Mouse (Mus musculus) MEL (cell line): Measurements from ENCODE around the gene Coro2b. TPM values are rescaled to one million over a fixed set of nuclear protein-coding genes. Genes with fewer than 3 reads are reported as not detected.

Source experiments
- DNase-seq: peaks from one replicate; pipeline ENCODE4 v3.0.0; 2011; ENCODE audit warnings: low read depth, low spot score
- H3K27ac ChIP-seq: 2 replicates; pipeline ENCODE4 v1.5.1; 2012; ENCODE audit warnings: low read depth, mild to moderate bottlenecking, control low read depth, low read length, moderate library complexity; ENCODE audit not compliant: control insufficient read depth
- H3K27me3 ChIP-seq, 2 experiments: fragments of 150-350 bp in 1 of 2; sonication (generic) in 1 of 2; 2 replicates each; pipeline ENCODE4 v1.6.1; 2012; ENCODE audit warnings: low read length in 2 of 2, mild to moderate bottlenecking in 2 of 2, improper control_type of control experiment in 1 of 2, moderate library complexity in 1 of 2; ENCODE audit not compliant: insufficient read depth in 2 of 2, control insufficient read depth in 1 of 2
- H3K36me3 ChIP-seq, 2 experiments: 2 replicates each; pipeline ENCODE4 v1.6.1; 2012 to 2014; ENCODE audit warnings: low read length in 2 of 2, improper control_type of control experiment in 1 of 2, inconsistent platforms in 1 of 2, mild to moderate bottlenecking in 1 of 2; ENCODE audit not compliant: insufficient read depth in 2 of 2, control insufficient read depth in 1 of 2
- H3K4me1 ChIP-seq, 2 experiments: fragments of 150-350 bp in 1 of 2; sonication (generic) in 1 of 2; 2 replicates each; pipeline ENCODE4 v1.6.1; 2012; ENCODE audit warnings: low read length in 2 of 2, improper control_type of control experiment in 1 of 2, mild to moderate bottlenecking in 1 of 2; ENCODE audit not compliant: insufficient read depth in 2 of 2, control insufficient read depth in 1 of 2
- H3K4me3 ChIP-seq, 2 experiments: fragments of 150-350 bp in 1 of 2; sonication (generic) in 1 of 2; 2 replicates each; pipeline ENCODE4 v1.5.1; 2012; ENCODE audit warnings: low read depth in 2 of 2, low read length in 2 of 2, mild to moderate bottlenecking in 2 of 2, moderate library complexity in 2 of 2, control low read depth in 1 of 2, improper control_type of control experiment in 1 of 2; ENCODE audit not compliant: control insufficient read depth in 1 of 2, insufficient read depth in 1 of 2
- H3K79me2 ChIP-seq: 2 replicates; pipeline ENCODE4 v1.6.1; 2012; ENCODE audit warnings: mild to moderate bottlenecking, low read length, moderate library complexity; ENCODE audit not compliant: control insufficient read depth, poor library complexity, insufficient read depth
- H3K9ac ChIP-seq: 2 replicates; pipeline ENCODE4 v1.6.1; 2012; ENCODE audit warnings: low read depth, mild to moderate bottlenecking, control low read depth, low read length, moderate library complexity; ENCODE audit not compliant: control insufficient read depth, poor library complexity, severe bottlenecking
- H3K9me3 ChIP-seq: fragments of 150-350 bp; sonication (generic); replicated peaks from 2 replicates; pipeline ENCODE4 v1.6.1; 2012; ENCODE audit warnings: mild to moderate bottlenecking, low read length, improper control_type of control experiment, moderate library complexity; ENCODE audit not compliant: insufficient read depth
- CHD2 ChIP-seq: IDR thresholded peaks from 2 replicates; pipeline ENCODE4 v1.6.1; 2011; ENCODE audit warnings: low read length, improper control_type of control experiment
- CTCF ChIP-seq, 3 experiments: IDR thresholded peaks in 2 of 3; conservative IDR thresholded peaks in 1 of 3; 2 replicates each; pipeline ENCODE4 v1.5.1; 2011 to 2012; ENCODE audit warnings: low read length in 3 of 3, low read depth in 2 of 3, mild to moderate bottlenecking in 2 of 3, improper control_type of control experiment in 1 of 3, inconsistent platforms in 1 of 3, mixed read lengths in 1 of 3, moderate library complexity in 1 of 3; ENCODE audit not compliant: control insufficient read depth in 1 of 3, insufficient read depth in 1 of 3, poor library complexity in 1 of 3, severe bottlenecking in 1 of 3
- E2F4 ChIP-seq: IDR thresholded peaks from 2 replicates; pipeline ENCODE4 v1.6.1; 2011; ENCODE audit warnings: low read depth, low read length, improper control_type of control experiment, borderline replicate concordance
- ELF1 ChIP-seq: IDR thresholded peaks from 2 replicates; pipeline ENCODE4 v1.6.1; 2014; ENCODE audit warnings: low read depth, mild to moderate bottlenecking, inconsistent platforms, low read length, improper control_type of control experiment, moderate library complexity
- ETS1 ChIP-seq: IDR thresholded peaks from 2 replicates; pipeline ENCODE4 v1.6.1; 2012; ENCODE audit warnings: low read depth, mild to moderate bottlenecking, inconsistent platforms, low read length, improper control_type of control experiment, moderate library complexity
- GATA1 ChIP-seq: IDR thresholded peaks from 2 replicates; pipeline ENCODE4 v1.6.1; 2011; ENCODE audit warnings: low read depth, low read length, improper control_type of control experiment
- HCFC1 ChIP-seq: IDR thresholded peaks from 2 replicates; pipeline ENCODE4 v1.6.1; 2012; ENCODE audit warnings: low read depth, mild to moderate bottlenecking, inconsistent platforms, low read length, improper control_type of control experiment, moderate library complexity
- JUND ChIP-seq: IDR thresholded peaks from 2 replicates; pipeline ENCODE4 v1.6.1; 2011; ENCODE audit warnings: low read depth, mild to moderate bottlenecking, improper control_type of control experiment, low read length
- MAFK ChIP-seq: IDR thresholded peaks from 2 replicates; pipeline ENCODE4 v1.6.1; 2011; ENCODE audit warnings: low read depth, mild to moderate bottlenecking, low read length, improper control_type of control experiment, borderline replicate concordance
- MAX ChIP-seq: IDR thresholded peaks from 2 replicates; pipeline ENCODE4 v1.6.1; 2011; ENCODE audit warnings: low read length, improper control_type of control experiment
- MEF2A ChIP-seq: IDR thresholded peaks from 2 replicates; pipeline ENCODE4 v1.6.1; 2014; ENCODE audit warnings: low read depth, mild to moderate bottlenecking, inconsistent platforms, low read length, improper control_type of control experiment; ENCODE audit not compliant: poor library complexity, insufficient replicate concordance, severe bottlenecking; ENCODE audit errors: extremely low read depth
- MYC ChIP-seq: IDR thresholded peaks from 2 replicates; pipeline ENCODE4 v1.6.1; 2011; ENCODE audit warnings: low read depth, mild to moderate bottlenecking, low read length, improper control_type of control experiment, moderate library complexity
- NELFE ChIP-seq: IDR thresholded peaks from 2 replicates; pipeline ENCODE4 v1.6.1; 2011; ENCODE audit warnings: low read depth, low read length, improper control_type of control experiment
- NRF1 ChIP-seq: IDR thresholded peaks from 2 replicates; pipeline ENCODE4 v1.6.1; 2014; ENCODE audit warnings: low read depth, mild to moderate bottlenecking, inconsistent platforms, low read length, improper control_type of control experiment, moderate library complexity; ENCODE audit not compliant: poor library complexity, insufficient read depth, severe bottlenecking
- POLR2A ChIP-seq, 2 experiments: IDR thresholded peaks; 2 replicates each; pipeline ENCODE4 v1.6.1; 2011 to 2012; ENCODE audit warnings: low read length in 2 of 2, mild to moderate bottlenecking in 2 of 2, control low read depth in 1 of 2, improper control_type of control experiment in 1 of 2, low read depth in 1 of 2, moderate library complexity in 1 of 2; ENCODE audit not compliant: control insufficient read depth in 1 of 2, insufficient read depth in 1 of 2, poor library complexity in 1 of 2
- RAD21 ChIP-seq: IDR thresholded peaks from 2 replicates; pipeline ENCODE4 v1.6.1; 2011; ENCODE audit warnings: mild to moderate bottlenecking, low read depth, low read length, improper control_type of control experiment
- SMC3 ChIP-seq: IDR thresholded peaks from 2 replicates; pipeline ENCODE4 v1.6.1; 2011; ENCODE audit warnings: low read depth, low read length, improper control_type of control experiment
- TAL1 ChIP-seq: IDR thresholded peaks from 2 replicates; pipeline ENCODE4 v1.6.1; 2012; ENCODE audit warnings: mild to moderate bottlenecking, inconsistent platforms, low read length, moderate library complexity, mixed read lengths
- TBP ChIP-seq: IDR thresholded peaks from 2 replicates; pipeline ENCODE4 v1.8.0; 2011; ENCODE audit warnings: low read depth, low read length, improper control_type of control experiment
- TCF12 ChIP-seq: IDR thresholded peaks from 2 replicates; pipeline ENCODE4 v1.6.1; 2014; ENCODE audit warnings: low read depth, mild to moderate bottlenecking, inconsistent platforms, low read length, improper control_type of control experiment, moderate library complexity
- UBTF ChIP-seq: IDR thresholded peaks from 2 replicates; pipeline ENCODE4 v1.6.1; 2012; ENCODE audit warnings: low read depth, mild to moderate bottlenecking, inconsistent platforms, low read length, improper control_type of control experiment, moderate library complexity, borderline replicate concordance; ENCODE audit not compliant: insufficient read depth
- USF1 ChIP-seq: IDR thresholded peaks from 2 replicates; pipeline ENCODE4 v1.6.1; 2014; ENCODE audit warnings: low read depth, mild to moderate bottlenecking, inconsistent platforms, low read length, improper control_type of control experiment, moderate library complexity
- USF2 ChIP-seq, 2 experiments: IDR thresholded peaks; 2 replicates each; pipeline ENCODE4 v1.6.1; 2011 to 2012; ENCODE audit warnings: improper control_type of control experiment in 2 of 2, low read length in 2 of 2, borderline replicate concordance in 1 of 2, inconsistent platforms in 1 of 2, low read depth in 1 of 2, mild to moderate bottlenecking in 1 of 2; ENCODE audit not compliant: insufficient read depth in 1 of 2
- ZC3H11A ChIP-seq: IDR thresholded peaks from 2 replicates; pipeline ENCODE4 v1.6.1; 2012; ENCODE audit warnings: low read depth, mild to moderate bottlenecking, inconsistent platforms, low read length, improper control_type of control experiment
- ZKSCAN1 ChIP-seq: IDR thresholded peaks from 2 replicates; pipeline ENCODE4 v1.6.1; 2012; ENCODE audit warnings: low read depth, mild to moderate bottlenecking, inconsistent platforms, low read length, improper control_type of control experiment, moderate library complexity
- ZNF384 ChIP-seq: IDR thresholded peaks from 2 replicates; pipeline ENCODE4 v1.6.1; 2012; ENCODE audit warnings: low read depth, mild to moderate bottlenecking, inconsistent platforms, low read length, improper control_type of control experiment
- polyA plus RNA-seq, 2 experiments: library from polyadenylated mRNA; stranded (reverse) in 1 of 2; unstranded in 1 of 2; fragments of >175 nt in 1 of 2; fragments of >200 nt in 1 of 2; gene quantifications; 2 replicates each; pipeline versions ENCODE4 v1.2.1 to v1.2.4; 2012; ENCODE audit warnings: low replicate concordance in 2 of 2, low read depth in 1 of 2; ENCODE audit not compliant: insufficient read length in 2 of 2, insufficient read depth in 1 of 2, missing spikeins in 1 of 2
- total RNA-seq: library from RNA; depleted of rRNA; stranded (reverse); fragments of 300-350 nt; gene quantifications from 2 replicates; pipeline ENCODE4 v1.2.3, GENCODE M21; 2012

The Coro2b gene
- total and polyA plus RNA-seq, 3 experiments = not detected

- H3K9ac ChIP-seq = no peak overlapping the region
- no peak overlapping the region for H3K4me3 ChIP-seq
- no peaks in the 10 kb centered on the region for H3K27me3 ChIP-seq
- no peak overlapping the region for H3K27ac ChIP-seq
- no peaks in the 10 kb centered on the region for H3K79me2 ChIP-seq
- TF ChIP-seq ZNF384 (no peak), MAFK (no peak), ELF1 (no peak), NRF1 (no peak), ZC3H11A (no peak), TCF12 (no peak), ETS1 (no peak), E2F4 (no peak), UBTF (no peak), HCFC1 (no peak), CTCF (IDR thresholded peaks at IDR 0.05 in 2 of 3, conservative IDR thresholded peaks at IDR 0.05 in 1 of 3; ENCODE audit: control insufficient read depth in 1 of 3, insufficient read depth in 1 of 3, low read depth in 2 of 3, low read length in 3 of 3, poor library complexity in 1 of 3, severe bottlenecking in 1 of 3) (no peak), MYC (no peak), ZKSCAN1 (no peak), TBP (no peak), MAX (no peak), USF1 (no peak), RAD21 (no peak), CHD2 (no peak), MEF2A (no peak)
- DNase-seq = no peak
- H3K9me3 ChIP-seq = no peaks in the 10 kb centered on the region
- H3K4me1 ChIP-seq = peaks cover 0 to 6% of the 10 kb centered on the region in 2 experiments; a peak in 2 of 4 replicates
- H3K36me3 ChIP-seq = no peaks in the 10 kb centered on the region; a peak in 1 of 4 replicates
Observed at GRCm38 (mm10) chr9:62500007-62500406, 36.8 kb downstream of the Coro2b start.

GRCm38 (mm10) chr9:62498945-62499344, 37.9 kb downstream of the Coro2b start:
- H3K79me2 ChIP-seq = no peaks in the 10 kb centered on the region

More at GRCm38 (mm10) chr9:62498945-62499344, 37.9 kb downstream of the Coro2b start:
- Histone ChIP-seq H3K4me1 (peaks cover 0 to 6% of the 10 kb centered on the region in 2 experiments; a peak in 2 of 4 replicates), H3K4me3 (no peak overlapping the region), H3K9ac (no peak overlapping the region), H3K27me3 (no peaks in the 10 kb centered on the region; a peak in 1 of 4 replicates), H3K27ac (no peak overlapping the region), H3K36me3 (no peaks in the 10 kb centered on the region; a peak in 1 of 4 replicates), H3K9me3 (no peaks in the 10 kb centered on the region)
- no peak for TF ChIP-seq ZNF384
- TF ChIP-seq NELFE = no peak
- TF ChIP-seq SMC3 = no peak
- no peak for TF ChIP-seq TAL1
- TF ChIP-seq CTCF (IDR thresholded peaks at IDR 0.05 in 2 of 3, conservative IDR thresholded peaks at IDR 0.05 in 1 of 3; ENCODE audit: control insufficient read depth in 1 of 3, insufficient read depth in 1 of 3, low read depth in 2 of 3, low read length in 3 of 3, poor library complexity in 1 of 3, severe bottlenecking in 1 of 3) = no peak
- TF ChIP-seq JUND = no peak
- no peak for TF ChIP-seq MYC
- TF ChIP-seq MEF2A = no peak
- no peak for TF ChIP-seq POLR2A (IDR thresholded peaks at IDR 0.05; ENCODE audit: control insufficient read depth in 1 of 2, insufficient read depth in 1 of 2, low read depth in 1 of 2, low read length in 2 of 2, poor library complexity in 1 of 2)
- TF ChIP-seq GATA1 = no peak
- TF ChIP-seq USF2 (IDR thresholded peaks at IDR 0.05; ENCODE audit: borderline replicate concordance in 1 of 2, insufficient read depth in 1 of 2, low read depth in 1 of 2, low read length in 2 of 2) = no peak
- no peak for TF ChIP-seq E2F4
- DNase-seq = no peak
